Mouse (Mus musculus) adrenal gland, postnatal 10 days (tissue): ENCODE measurements around the gene Hamp2. TPM values are rescaled to one million over a fixed set of nuclear protein-coding genes. Genes with fewer than 3 reads are reported as not detected.
"Not testable (repeated sequence)": the region's sequence is repeated elsewhere in the genome, so short reads cannot be mapped to it uniquely, and the experiment has no call there.

Experiments used
- DNase-seq: peaks from one replicate; pipeline ENCODE4 v3.0.0; 2021; ENCODE audit warnings: mixed read lengths
- total RNA-seq, 2 experiments: library from RNA; stranded (reverse); gene quantifications; 2 replicates each; pipeline ENCODE4 v1.2.3; 2021

Gene Hamp2
- total RNA-seq, 2 experiments from 2014 or later: 1.1 TPM; not detected in 1

DNA sequence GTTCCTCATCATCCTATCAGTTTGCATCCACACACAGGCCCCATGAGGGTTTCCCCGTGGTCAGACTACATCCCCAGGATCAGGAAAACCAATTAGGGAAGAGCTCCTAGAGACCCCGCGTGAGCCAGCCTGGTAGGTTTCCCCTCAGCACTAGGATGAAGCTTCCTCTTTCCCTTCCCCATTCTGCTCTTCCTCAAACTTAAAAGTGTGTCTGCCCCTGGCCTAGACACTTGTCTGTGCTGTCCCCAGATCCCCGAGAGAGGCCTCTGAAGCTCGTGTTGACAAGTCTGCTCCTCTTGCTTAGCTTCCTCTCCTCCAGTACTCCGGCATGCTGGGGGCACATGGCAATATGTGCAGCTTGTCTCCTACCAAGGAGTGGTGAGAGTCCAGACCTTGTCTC is 29.0 kb upstream of the Hamp2 start:
- no peak for DNase-seq

DNA sequence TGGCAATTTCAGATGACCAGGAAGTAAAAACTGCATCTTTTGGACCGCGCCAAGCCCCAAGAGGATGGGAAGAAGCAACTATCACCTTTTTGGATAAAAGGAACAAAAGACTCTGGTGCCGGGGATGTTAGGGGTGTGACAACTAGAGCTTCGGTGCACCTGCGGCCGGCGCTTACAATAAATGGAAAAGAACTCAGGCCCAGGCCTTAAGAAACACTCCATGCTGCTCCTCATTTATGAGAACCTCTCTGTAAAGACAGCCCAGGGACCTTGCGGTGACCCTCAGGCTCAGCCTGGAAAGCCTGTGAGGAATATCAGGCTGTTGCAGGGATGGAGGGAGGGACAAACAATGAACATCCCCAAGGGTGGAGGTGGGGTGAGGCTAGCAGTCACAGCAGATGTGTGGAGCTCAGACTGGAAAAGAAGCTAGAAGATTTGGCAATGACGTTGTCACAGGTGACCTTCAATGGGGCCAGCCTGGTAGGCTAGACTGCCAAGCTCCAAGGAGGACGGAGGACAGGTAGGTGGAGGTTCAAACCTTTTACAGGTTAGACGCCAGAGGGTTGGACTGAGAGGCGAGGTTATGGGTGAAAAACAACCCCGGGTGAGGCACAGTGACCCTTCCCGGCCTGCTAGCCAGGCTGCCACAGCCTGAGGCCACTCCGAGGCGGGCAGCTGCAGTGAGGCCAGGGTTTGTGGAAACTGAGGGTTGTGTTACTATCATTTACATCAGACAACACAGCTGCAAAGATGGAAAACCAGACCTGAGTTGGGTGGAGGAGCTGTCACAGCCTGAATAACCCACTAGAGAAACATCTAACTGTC is 28.2 kb upstream of the Hamp2 start:
- peak; percentile 9 for DNase-seq

DNA sequence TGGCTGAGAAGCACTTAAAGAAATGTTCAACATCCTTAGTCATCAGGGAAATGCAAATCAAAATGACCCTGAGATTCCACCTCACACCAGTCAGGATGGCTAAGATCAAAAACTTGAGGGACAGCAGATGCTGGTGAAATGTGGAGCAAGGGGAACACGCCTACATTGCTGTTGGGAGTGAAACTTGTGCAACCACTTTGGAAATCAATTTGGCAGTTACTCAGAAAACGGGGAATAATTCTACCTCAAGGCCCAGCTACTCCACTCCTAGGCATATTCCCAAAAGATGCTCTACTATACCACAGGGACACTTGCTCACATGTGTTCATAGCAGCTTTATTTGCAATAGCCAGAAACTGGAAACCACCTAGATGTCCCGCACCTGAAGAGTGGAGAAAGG is 25.4 kb upstream of the Hamp2 start:
- DNase-seq: peak; percentile 41

DNA sequence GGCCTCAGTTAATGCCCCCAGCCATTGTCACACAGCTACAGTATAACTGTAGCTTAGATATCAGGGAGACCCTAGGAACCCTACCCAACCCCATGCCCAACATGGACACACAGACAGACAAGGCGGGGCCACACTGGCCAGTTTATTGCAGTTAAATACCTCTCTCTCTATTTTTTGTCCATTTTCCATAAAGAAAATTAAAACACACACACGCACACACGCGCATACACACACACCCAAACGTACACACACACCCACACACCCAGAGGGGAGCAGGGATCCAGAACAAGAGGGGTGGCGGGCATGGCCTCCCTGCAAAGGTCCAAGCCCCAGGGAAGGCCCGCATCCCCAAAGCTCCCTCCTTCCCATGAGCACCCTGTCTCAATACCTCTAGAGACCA is 21.4 kb upstream of the Hamp2 start:
- no peak for DNase-seq

DNA sequence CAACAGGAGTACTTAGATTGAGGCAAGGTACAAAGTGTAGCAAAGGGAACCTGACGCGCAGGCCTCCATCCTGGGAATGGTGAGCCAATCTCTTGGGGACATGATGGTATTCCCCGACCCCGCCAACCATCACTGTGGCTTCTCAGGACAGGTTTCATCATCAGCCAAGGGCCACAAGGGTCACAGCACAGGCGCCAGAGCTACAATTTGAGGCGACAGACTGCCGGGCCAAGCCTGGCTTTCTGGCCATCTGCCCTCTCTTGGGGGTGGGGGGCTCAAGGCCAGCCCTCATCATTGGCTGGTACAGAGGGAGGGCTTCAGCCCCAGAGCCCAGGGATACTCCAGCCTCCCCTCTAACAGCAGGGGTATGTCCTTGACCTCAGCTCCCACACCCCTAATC is 21.0 kb upstream of the Hamp2 start:
- DNase-seq: not testable (repeated sequence)

DNA sequence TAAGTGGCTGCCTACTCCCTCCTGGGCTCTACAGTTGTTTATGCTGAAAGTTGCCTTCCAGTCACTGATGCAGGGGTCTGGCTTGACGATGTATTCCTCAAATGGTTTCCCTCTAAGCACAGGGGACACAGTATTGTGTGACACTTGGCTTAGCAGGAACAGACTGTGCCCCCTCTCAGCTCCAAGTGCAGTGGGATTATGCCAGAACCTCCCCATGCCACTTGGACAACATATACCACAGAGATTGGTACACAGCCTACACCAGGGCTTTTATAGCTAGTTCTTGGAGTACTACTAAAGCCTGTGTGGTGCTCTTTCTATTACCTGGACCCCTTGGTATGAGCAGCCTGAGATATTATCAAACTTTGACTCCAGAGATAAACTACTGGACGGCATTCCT is 20.2 kb upstream of the Hamp2 start:
- not testable (repeated sequence) for DNase-seq

DNA sequence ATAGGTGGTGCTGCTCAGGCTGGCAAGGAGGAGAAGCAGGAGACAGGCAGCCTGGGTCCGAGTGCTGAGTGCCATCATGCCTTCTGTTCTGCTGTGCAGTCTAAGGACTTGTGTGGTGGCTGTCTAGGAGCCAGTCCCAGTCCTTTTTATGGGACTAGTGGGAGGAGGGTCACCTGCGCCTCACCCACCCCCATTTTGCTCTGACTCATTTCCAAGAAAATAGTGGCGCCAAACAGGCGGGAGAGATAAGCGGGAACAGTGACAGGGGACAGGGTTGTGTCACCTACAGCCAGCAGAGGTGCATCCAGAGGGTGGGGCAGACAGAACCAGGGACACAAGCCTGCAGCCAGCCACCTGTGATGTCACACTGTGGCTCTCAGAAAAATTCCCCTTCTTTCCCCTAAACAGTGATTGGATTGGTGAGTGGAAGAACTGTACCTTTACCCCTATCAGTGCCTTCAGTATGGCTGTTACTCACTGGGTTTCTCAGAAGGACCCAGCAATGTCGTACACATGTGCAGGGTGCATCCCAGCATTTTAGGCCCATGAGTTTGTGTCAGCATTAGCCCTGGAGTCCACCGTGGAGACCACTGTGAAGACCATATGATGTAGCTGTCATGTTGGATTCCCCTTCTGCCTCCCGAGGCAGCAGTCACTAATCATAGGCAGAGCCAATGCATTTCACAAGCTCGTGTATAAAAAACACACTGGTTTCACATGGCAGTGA is 19.6 kb upstream of the Hamp2 start, which contains the start of gene Hamp:
Hamp (minus strand) TSS at position 124 of the 727 bp plus-strand sequence.
- DNase-seq: no peak

DNA sequence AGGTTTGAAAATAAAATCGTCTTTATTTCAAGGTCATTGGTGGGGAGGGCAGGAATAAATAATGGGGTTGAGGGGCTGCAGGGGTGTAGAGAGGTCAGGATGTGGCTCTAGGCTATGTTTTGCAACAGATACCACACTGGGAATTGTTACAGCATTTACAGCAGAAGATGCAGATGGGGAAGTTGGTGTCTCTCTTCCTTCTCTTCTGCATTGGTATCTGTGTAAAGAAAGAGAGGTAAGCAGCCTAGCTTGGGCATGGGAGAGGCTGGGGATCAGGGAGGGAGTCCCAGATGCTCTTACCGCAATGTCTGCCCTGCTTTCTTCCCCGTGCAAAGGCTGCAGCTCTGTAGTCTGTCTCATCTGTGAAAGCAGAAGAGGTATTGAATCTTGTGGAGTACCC is 17.9 kb upstream of the Hamp2 start:
- not testable (repeated sequence) for DNase-seq

DNA sequence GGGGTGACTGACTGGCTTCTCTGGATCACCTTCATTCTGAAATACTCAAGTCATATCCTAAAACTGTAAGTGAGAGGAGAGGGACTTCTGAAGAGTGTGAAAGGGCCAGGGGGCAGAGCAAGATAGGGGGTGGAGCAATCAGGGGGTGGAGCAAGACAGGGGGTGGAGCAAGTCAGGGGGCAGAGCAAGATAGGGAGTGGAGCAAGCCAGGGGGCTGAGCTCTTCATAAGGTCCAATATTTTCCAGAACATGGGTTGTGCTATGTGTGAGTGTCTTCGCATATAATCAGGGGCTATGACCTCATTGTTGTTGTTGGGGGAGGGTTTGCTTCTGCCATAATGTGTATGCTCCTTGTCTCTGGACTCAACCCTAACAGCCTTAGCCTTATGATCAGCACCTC is 15.6 kb upstream of the Hamp2 start:
- DNase-seq: not testable (repeated sequence)

DNA sequence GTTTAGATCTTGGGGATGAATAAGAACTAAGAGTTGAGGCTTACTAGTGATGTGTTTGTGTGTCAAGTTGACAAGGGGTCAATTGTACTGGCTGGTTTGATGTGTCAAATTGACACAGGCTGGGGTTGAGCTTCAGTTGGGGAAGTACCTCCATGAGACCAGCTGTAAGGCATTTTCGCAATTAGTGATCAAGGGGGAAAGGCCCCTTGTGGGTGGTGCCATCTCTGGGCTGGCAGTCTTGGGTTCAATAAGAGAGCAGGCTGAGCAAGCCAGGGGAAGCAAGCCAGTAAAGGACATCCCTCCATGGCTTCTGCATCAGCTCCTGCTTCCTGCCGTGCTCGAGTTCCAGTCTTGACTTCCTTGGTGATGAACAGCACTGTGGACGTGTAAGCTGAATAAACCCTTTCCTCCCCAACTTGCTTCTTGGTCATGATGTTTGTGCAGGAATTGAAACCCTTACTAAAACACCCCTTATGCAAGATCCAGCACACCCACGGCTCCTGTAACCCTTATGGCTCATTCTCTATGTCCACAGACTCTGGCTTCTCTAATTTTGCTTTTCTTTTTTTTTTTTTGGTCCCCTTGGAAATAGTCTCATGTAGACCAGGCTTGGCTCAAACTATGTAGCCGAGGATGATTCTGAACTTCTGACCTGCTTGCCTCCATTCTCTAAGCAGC is 11.1 kb upstream of the Hamp2 start:
- not testable (repeated sequence) for DNase-seq

DNA sequence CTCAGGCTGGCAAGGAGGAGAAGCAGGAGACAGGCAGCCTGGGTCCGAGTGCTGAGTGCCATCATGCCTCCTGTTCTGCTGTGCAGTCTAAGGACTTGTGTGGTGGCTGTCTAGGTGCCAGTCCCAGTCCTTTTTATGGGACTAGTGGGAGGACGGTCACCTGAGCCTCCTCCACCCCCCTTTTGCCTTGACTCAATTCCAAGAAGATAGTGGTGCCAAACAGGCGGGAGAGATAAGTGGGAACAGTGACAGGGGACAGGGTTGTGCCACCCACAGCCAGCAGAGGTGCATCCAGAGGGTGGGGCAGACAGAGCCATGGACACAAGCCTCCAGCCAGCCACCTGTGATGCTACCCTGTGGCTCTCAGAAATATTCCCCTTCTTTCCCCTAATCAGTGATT is 410 bp downstream of the Hamp2 start:
- DNase-seq: no peak

DNA sequence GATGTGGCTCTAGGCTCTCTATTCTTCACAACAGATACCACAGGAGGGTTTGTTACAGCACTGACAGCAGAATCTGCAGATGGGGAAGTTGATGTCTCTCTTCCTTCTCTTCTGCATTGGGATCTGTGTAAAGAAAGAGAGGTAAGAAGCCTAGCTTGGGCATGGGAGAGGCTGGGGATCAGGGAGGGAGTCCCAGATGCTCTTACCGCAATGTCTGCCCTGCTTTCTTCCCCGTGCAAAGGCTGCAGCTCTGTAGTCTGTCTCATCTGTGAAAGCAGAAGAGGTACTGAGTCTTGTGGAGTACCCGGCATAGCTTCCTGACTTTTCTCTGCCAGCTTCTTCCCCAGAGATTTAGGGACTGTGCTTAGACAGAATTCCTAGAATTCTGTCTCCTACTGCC is 2.0 kb downstream of the Hamp2 start:
- DNase-seq: not testable (repeated sequence)

DNA sequence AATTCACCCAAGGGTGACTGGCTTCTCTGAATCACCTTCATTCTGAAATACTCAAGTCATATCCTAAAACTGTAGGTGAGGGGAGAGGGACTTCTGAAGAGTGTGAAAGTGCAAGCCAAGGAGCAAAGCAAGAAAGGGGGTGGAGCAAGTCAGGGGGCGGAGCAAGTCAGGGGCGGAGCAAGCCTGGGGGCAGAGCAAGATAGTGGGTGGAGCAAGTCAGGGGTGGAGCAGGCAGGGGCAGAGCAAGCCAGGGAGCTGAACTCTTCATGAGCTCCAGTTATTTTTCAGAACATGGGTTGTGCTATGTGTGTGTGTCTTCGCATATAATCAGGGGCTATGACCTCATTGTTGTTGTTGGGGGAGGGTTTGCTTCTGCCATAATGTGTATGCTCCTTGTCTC is 4.3 kb downstream of the Hamp2 start:
- DNase-seq: no peak

DNA sequence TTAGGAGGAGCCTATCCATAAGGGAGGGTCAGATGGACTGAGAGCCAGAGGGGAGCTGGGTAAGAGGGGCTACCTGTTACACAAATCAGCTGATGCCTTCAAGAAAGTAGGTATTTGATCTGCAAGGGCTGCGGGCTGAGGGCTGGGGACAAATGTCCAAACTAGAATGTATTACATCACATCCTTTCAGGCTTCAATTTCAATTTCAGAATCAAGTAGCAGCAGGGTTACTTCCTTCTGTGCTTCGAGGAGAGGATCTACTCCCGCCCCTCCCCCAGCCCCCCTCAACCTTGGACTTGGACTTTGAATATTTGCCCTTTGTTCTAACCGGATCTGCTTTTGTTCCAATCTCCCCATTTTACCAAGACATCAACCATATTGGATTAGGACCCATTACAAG is 7.3 kb downstream of the Hamp2 start:
- no peak for DNase-seq

DNA sequence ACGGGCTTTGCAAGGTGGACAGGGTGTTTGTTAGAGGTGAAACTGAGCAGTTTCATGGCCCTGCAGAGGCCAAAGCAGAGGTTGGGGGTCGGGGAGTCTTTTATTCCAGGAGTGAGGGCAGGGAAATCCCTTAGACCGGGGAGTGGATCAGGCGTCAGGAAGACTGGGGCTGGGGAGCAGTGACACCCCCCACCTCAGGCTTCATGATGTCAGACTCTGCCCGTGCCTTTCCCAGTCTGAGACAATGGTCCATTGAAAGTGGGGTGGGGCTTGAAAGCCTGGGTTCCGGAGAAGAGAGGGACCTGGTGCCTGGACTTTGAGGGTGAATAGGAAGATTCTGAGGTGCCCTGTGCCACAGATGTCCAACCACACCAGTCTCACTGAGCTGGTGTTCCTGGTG is 7.8 kb downstream of the Hamp2 start:
- DNase-seq: no peak

DNA sequence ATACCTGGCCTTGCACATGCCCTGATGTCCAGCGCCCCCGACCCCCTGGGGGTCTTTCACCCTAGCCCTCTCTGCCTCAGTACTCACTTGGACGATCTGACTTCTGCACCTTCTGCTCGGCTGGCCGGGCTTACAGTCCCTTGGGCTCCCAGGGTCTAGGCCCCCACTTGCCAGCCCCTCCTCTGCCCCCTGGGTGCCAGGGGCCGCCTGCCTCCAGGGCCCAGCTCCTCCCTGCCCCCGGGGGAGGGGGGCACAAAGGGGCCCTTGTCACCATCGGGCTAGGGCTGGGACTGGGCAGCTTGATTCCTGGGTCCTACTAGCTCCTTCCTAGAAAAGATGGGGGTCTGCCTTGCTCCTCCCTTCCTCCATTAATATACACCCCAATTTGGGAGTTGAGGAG is 9.7 kb downstream of the Hamp2 start, which contains the start of gene Mag:
Mag (minus strand) TSS at position 142 of the 400 bp plus-strand sequence.
- no peak for DNase-seq

DNA sequence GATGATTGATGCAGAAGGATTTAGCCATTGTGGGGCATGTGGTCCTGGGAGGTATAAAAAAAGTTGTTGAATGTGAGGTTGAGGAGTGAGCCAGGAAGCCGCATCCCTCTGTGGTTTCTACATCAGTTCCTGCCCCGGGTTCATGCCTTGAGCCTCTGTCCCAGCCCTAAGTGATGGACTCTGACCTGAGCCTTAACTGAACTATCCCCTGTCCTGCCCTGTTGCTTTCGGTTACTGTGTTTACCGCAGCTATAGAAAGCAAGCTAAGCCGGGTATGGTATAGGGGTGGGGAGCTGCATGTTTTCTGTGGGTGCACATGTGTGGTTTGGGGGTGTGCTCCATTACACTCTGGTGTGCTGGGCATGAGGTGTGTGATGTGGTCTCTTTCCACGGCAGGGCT is 14.7 kb downstream of the Hamp2 start:
- DNase-seq: no peak

DNA sequence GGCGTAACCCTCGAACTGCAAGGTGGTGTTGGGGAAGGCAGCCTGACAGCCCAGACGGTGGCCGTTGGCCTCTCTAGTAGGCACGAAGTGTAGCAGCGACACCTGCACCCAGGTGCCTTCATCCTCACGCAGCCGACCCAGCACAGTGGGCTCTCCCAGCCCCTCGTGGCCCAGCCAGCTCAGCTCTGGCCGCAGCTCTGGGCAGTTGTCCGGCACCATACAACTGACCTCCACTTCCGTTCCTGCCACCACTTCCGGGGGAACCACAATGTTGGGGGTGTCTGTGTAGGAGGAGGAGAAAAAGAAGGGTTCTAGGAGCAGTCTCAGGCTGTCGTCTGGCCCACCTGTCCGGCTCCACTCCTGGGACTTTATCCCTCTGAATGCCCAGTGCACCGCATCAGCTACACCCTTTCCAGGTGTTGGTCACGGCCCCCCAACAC is 15.5 kb downstream of the Hamp2 start:
- DNase-seq: no peak

DNA sequence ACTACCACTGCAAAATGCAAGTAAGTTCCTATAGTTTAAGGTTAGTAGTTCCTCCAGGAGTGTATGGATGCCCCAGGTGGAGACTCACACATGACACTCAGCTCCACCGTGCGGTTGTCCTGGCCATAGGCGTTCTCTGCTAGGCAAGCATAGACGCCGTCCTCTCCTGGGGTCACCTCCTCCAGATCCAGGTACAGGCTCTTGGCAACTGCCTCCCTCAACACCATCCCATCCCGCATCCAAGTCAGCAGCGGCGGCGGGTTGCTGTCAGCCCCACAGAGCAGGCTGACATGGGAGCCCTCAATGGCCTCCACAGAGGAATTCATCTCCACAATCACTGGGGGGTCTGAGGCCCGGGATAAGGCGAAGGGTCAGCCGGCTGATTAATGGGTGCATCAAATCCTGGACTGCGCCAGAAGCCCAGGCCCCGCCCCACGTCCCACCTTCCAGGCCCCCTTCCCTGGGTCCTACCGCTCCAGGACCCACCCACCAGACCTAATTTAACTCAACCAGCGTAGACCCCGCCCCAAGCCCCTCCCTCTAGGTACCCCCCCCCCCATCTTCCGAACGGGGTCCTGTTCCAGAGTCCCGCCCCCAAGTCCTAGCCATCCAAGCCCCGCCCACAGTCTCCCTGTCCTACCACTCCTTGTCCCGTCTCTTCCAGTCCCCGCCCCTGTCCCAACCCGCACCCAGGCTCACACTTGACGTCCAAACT is 16.0 kb downstream of the Hamp2 start:
- DNase-seq: peak; percentile 32

DNA sequence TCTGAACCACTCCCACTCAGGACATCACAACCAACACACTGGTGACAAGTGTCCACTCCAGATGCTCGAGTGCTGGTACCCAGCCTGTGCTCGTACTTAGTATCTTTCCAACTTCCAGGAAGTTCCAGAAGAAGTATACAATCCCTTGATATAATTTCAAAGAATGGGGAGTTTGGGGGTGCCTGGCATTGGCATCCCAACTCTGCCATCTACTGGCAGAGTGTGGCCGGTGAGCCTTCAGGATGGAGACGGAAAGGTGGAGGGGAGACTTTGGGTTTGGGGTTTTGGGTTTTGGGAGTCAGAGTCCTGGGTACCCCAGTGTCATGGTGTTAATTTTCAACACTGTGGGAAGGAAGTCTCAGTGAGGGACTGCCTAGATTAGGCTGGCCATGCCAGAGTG is 20.4 kb downstream of the Hamp2 start:
- peak; percentile 46 for DNase-seq

DNA sequence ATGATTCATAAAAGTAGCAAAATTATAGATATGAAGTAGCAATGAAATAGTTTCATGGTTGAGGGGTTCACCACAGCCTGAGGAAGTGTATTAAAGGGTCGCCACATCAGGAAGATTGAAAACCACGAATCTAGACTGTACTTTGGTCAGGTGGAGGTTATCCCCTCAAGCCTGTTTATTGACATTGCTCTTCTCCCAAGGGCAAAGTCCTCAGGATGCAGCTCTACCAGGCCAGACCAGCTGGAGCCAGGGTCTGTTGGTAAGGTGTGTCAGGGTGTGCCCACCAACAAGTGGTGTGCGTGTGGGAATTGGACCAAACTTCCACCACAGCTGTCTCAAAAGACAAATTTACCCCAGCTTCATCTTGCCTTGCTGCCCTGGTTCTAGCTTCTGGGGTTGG is 29.3 kb downstream of the Hamp2 start:
- DNase-seq: no peak

DNA sequence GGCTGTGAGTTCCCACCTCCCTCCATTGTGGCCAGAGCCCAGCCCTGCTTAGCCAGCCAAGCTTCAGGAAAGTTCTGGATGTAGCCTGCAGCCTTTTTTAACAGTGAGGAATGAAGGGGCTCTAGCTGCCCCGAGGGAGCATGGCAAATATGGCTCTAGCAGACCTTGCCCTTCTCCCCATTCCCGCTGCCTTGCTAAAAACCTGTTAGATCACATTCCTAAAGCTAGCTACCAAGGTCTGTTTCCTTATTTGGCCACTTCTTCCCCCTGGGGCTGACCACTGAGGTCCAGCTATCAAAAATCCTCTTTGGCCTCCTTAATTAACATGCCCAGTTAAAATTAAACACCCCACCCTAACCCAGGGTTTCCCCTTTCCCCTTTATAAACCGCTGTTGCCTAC is 32.0 kb downstream of the Hamp2 start:
- no peak for DNase-seq
